Mouse (Mus musculus): ENCODE data around the gene Gpc5. TPM values are rescaled to one million over a fixed set of nuclear protein-coding genes. Genes with fewer than 3 reads are reported as not detected.

Gene Gpc5
- polyA plus RNA-seq, 1 experiment from 2014 or later: 1.4 TPM

DNA sequence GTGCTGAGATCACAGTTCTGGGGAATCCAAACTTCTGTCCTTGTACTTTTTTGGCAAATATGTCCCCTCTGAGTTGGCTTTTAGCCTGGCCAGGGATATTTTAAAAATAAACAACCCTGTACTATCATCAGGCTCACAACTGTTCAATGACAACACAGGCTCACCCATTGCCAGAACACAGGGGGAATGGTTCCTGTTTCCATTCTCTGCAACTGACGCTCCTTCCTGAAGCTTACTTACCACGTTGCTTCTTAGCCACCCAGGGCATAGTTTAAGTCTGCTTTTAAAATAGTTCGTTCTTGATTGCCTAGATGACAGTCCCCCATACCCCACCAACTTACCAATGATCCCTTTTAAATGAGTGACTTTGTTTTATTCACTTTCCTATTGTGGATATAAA lies 299.8 kb downstream of the Gpc5 start:
- no peak overlapping the region for H3K4me3 ChIP-seq
- WGBS: 79% methylated on average over 3 of the region's 3 CpGs
- H3K27ac ChIP-seq: no peak overlapping the region
- H3K9ac ChIP-seq: no peak overlapping the region
- no peak overlapping the region for H3K4me2 ChIP-seq (replicated peaks)
- no peaks in the 10 kb centered on the region for H3K27me3 ChIP-seq
- H3K4me1 ChIP-seq: no peaks in the 10 kb centered on the region
- no peaks in the 10 kb centered on the region for H3K36me3 ChIP-seq
- no peaks in the 10 kb centered on the region for H3K9me3 ChIP-seq
- ATAC-seq (ENCODE audit: insufficient number of reproducible peaks, insufficient read depth, low FRiP score, low TSS enrichment): no peak

DNA sequence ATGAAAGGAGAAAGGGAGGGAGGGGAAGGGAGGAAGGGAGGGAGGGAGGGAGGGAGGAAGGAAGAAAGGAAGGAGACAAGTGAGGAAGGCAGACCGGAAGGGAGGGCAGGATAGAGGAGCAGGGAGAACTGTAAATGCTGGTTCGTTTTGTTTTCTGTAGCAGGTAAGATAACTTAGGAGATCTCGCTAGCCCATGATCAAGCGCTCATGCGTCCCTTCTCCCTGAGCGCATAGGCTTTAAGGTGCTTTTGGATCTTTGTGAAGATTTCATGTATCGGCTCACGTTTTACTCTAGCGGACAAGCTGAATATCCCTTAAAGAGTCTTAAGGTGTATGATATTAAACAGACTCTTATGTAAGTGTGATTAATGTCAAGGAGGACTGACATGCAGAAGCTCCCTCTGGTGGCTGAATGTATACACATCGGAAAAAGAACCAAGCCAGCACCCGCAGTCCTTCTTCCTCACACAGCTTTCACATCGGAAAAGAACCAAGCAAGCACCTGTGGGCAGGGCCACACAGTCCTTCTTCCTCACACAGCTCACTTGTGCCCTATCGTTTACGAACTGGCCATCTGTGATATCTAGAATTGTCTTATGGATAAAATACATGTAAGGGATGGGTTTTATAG lies 301.0 kb downstream of the Gpc5 start:
- Histone ChIP-seq H3K4me1 (no peaks in the 10 kb centered on the region), H3K9me3 (no peaks in the 10 kb centered on the region), H3K27ac (no peak overlapping the region), H3K9ac (no peak overlapping the region), H3K27me3 (no peaks in the 10 kb centered on the region), H3K4me3 (no peak overlapping the region), H3K36me3 (no peaks in the 10 kb centered on the region), H3K4me2 (replicated peaks) (no peak overlapping the region)
- 52% methylated on average over 14 of the region's 14 CpGs for WGBS
- ATAC-seq (ENCODE audit: insufficient number of reproducible peaks, insufficient read depth, low FRiP score, low TSS enrichment): 0 out of 2 replicates have a peak, but pooled peaks have one; percentile 47

GRCm38 (mm10) chr14:115406596-115406995 lies 314.6 kb downstream of the Gpc5 start:
- Histone ChIP-seq H3K27ac (no peak overlapping the region), H3K4me3 (no peak overlapping the region), H3K4me2 (replicated peaks) (no peak overlapping the region), H3K9me3 (no peaks in the 10 kb centered on the region), H3K27me3 (no peaks in the 10 kb centered on the region), H3K36me3 (no peaks in the 10 kb centered on the region), H3K4me1 (0 out of 2 replicates have a peak, but pooled peaks cover 4% of the 10 kb centered on the region), H3K9ac (no peak overlapping the region)
- WGBS: 30% methylated on average over 5 of the region's 5 CpGs
- ATAC-seq (ENCODE audit: insufficient number of reproducible peaks, insufficient read depth, low FRiP score, low TSS enrichment): no peak

DNA sequence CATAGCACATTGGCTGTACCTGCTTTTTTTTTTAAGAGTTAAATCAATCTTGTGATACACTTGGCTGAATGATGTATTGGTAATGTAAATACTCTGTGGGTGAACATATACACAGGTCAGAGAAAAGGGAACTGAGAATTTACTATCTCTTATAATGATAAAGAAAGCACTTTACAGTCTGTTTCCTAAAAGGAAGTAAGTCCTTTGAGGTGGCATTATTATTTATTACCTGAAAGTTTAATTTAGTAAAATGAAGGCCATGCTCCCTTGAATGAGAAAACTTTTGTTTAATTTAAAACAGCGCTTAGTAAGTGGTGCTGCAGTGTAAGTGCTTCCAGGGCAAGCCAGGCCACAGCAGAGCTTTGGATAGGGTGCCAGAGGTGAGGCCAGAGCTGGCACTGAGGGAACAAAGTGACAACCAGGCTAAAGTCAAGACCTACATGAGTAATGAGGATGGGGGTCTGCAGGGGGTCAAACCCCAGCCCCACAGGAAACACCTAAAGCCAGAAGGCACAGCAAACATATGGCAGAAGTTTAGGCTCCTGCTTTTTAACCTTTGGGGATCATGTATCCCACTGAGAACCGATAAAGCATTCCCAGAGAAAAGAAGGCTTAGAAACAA lies 315.4 kb downstream of the Gpc5 start:
- no peak for ATAC-seq (ENCODE audit: insufficient number of reproducible peaks, insufficient read depth, low FRiP score, low TSS enrichment)
- no peak overlapping the region for H3K4me2 ChIP-seq (replicated peaks)
- no peak overlapping the region for H3K27ac ChIP-seq
- no peak overlapping the region for H3K4me3 ChIP-seq
- no peaks in the 10 kb centered on the region for H3K27me3 ChIP-seq
- 0 out of 2 replicates have a peak, but pooled peaks cover 4% of the 10 kb centered on the region for H3K4me1 ChIP-seq
- 30% methylated on average over 2 of the region's 2 CpGs for WGBS
- H3K9me3 ChIP-seq: no peaks in the 10 kb centered on the region
- H3K36me3 ChIP-seq: no peaks in the 10 kb centered on the region
- no peak overlapping the region for H3K9ac ChIP-seq

DNA sequence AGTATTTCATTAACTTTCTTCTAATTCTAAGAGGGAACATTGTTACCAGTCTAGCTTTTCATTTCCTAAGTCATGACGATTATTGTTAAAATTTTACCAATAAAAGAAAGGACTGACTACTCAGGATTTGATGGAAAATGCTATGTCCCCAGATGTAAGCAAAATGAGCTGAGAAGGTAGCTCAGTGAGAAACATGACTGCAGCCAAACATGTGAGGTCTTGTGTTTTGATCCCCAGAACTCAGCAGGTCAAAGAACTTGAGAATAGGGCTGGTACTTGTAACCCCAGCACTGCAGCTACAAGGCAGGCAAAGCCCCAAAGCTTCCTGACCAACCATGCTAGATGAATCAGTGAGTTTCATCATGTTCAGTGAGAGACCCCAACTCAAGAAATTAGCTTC lies 318.9 kb downstream of the Gpc5 start:
- no peak overlapping the region for H3K4me2 ChIP-seq (replicated peaks)
- ATAC-seq (ENCODE audit: insufficient number of reproducible peaks, insufficient read depth, low FRiP score, low TSS enrichment): no peak
- peaks cover 8% of the 10 kb centered on the region; the same call in 1 of the 2 replicates for H3K4me1 ChIP-seq
- H3K9me3 ChIP-seq: no peaks in the 10 kb centered on the region
- WGBS: 89% methylated on average over 1 of the region's 1 CpGs
- no peak overlapping the region for H3K4me3 ChIP-seq
- no peaks in the 10 kb centered on the region for H3K36me3 ChIP-seq
- no peak overlapping the region for H3K27ac ChIP-seq
- no peaks in the 10 kb centered on the region for H3K27me3 ChIP-seq
- no peak overlapping the region for H3K9ac ChIP-seq

DNA sequence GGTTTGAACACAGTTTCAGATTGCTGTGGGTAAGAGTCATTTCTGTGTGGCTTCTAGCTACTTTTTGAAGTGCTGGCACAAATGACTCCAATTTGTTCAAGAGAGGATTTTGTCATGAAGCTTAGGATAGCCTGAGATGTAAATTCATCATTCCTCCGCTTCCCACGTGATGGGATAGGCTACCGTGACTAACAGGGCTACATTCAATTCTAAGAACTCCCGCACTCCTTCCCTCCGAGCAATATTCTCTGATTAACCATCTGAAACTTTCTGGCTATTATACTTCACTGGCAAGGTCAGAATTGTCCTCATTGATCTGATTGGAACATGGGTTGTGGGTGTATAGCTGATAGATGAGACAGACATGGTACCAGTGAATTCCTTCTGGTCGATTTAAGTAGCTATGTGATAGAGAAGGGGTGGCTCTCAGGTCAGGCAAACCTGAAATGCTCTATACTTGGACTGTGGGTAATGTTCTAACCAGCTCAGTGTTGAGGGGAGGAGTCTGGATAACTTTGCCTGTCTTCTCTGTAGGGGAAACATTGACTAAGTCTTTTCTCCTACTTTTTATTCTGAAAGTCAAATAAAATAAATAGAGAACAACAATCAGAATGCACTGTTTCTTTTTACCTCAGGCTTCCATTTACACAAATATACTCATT lies 319.6 kb downstream of the Gpc5 start:
- H3K9me3 ChIP-seq: no peaks in the 10 kb centered on the region
- no peaks in the 10 kb centered on the region for H3K36me3 ChIP-seq
- 56% methylated on average over 6 of the region's 6 CpGs for WGBS
- no peak overlapping the region for H3K4me3 ChIP-seq
- ATAC-seq (ENCODE audit: insufficient number of reproducible peaks, insufficient read depth, low FRiP score, low TSS enrichment): no peak
- no peak overlapping the region for H3K4me2 ChIP-seq (replicated peaks)
- no peak overlapping the region for H3K9ac ChIP-seq
- no peak overlapping the region for H3K27ac ChIP-seq
- peaks cover 8% of the 10 kb centered on the region; the same call in 1 of the 2 replicates for H3K4me1 ChIP-seq
- H3K27me3 ChIP-seq: no peaks in the 10 kb centered on the region

DNA sequence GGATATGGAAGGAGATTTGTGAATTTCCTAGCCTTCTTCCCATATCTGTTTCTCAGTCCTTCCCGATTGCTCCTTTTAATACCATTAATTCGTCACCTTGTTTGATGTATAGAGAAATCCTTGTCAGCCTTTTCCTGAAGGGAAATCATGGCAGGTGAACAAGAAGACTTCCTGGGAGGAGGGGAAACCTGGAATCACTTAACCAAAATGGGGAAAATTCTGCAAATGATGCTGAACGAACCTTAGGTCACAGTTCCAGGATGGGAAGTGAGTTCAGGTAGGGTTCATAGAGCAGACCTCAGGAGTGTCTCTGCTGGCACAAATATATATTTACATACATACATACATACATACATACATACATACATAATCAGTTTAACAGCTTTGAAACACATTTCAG lies 320.8 kb downstream of the Gpc5 start:
- H3K27me3 ChIP-seq: no peaks in the 10 kb centered on the region
- 15% methylated on average over 3 of the region's 3 CpGs for WGBS
- H3K9me3 ChIP-seq: no peaks in the 10 kb centered on the region
- H3K4me1 ChIP-seq: peaks cover 4% of the 10 kb centered on the region; the same call in 1 of the 2 replicates
- H3K27ac ChIP-seq: no peak overlapping the region
- H3K4me2 ChIP-seq (replicated peaks): no peak overlapping the region
- ATAC-seq (ENCODE audit: insufficient number of reproducible peaks, insufficient read depth, low FRiP score, low TSS enrichment): no peak
- H3K9ac ChIP-seq: no peak overlapping the region
- H3K36me3 ChIP-seq: no peaks in the 10 kb centered on the region
- no peak overlapping the region for H3K4me3 ChIP-seq

DNA sequence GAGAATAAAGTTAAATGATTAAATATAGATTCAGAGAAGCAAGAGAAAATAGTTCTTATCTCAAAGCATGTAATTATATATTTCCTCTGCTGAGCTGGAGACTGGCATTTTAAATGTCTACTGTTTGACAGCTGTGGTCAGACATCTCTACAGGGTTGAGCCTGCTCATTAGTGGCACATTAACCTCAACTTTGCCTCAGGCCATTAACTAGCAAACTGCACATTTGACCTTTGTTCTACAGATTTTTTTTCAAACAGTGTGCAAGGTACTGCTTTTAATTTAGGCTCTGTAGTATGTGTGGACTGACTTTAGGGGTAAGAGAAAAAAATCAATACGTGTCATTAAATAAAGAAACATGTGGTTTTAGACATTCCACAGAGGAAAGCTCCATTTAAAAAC lies 321.4 kb downstream of the Gpc5 start:
- Histone ChIP-seq H3K4me1 (peaks cover 3% of the 10 kb centered on the region; the same call in 1 of the 2 replicates), H3K36me3 (no peaks in the 10 kb centered on the region), H3K4me3 (no peak overlapping the region), H3K9ac (no peak overlapping the region), H3K27me3 (no peaks in the 10 kb centered on the region), H3K9me3 (no peaks in the 10 kb centered on the region), H3K27ac (no peak overlapping the region), H3K4me2 (replicated peaks) (no peak overlapping the region)
- 9% methylated on average over 1 of the region's 1 CpGs for WGBS
- ATAC-seq (ENCODE audit: insufficient number of reproducible peaks, insufficient read depth, low FRiP score, low TSS enrichment): no peak

DNA sequence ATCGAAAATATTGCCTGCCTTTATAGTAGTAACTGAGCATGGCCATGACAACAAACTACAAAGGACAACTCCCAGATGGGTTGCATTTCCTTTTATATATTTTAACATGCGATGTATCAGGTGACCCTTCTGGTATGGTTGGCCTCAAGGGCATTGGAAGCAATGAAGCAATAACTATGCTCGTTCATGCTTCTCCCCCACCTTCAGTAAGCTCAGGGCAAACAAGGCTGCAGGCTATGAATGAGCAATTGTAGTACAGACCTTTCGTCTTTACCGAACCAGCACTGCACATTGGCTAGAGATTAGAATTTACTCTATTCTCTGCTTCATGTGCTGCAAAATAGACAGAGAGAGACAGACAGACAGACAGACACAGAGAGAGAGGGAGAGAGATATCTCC lies 322.5 kb downstream of the Gpc5 start:
- Histone ChIP-seq H3K9me3 (no peaks in the 10 kb centered on the region), H3K4me1 (peaks cover 3% of the 10 kb centered on the region; the same call in 1 of the 2 replicates), H3K9ac (no peak overlapping the region), H3K36me3 (no peaks in the 10 kb centered on the region), H3K4me2 (replicated peaks) (no peak overlapping the region), H3K27me3 (no peaks in the 10 kb centered on the region), H3K4me3 (no peak overlapping the region), H3K27ac (no peak overlapping the region)
- no peak for ATAC-seq (ENCODE audit: insufficient number of reproducible peaks, insufficient read depth, low FRiP score, low TSS enrichment)
- 22% methylated on average over 5 of the region's 5 CpGs for WGBS

DNA sequence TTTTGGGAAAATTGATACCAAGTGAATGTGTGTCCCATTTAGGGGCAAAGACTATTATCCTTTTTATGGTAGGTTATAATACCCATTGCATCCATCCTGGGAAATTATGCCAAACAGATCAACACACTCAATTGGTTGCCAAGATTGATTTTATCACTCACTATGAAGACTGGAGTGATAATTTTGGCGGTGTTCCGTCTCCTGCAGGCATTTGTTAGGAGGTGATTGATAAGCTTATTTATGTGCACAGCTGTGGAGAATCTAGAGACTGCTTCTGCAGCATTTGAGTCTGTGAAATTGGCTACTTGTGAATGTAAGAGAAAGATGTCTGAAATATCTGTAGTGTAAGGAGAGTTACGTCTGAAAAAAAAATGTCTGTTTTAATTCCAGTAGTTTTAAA lies 340.0 kb downstream of the Gpc5 start:
- no peak overlapping the region for H3K4me2 ChIP-seq (replicated peaks)
- no peaks in the 10 kb centered on the region for H3K36me3 ChIP-seq
- no peaks in the 10 kb centered on the region for H3K4me1 ChIP-seq
- WGBS: 29% methylated on average over 3 of the region's 3 CpGs
- no peak overlapping the region for H3K9ac ChIP-seq
- H3K27me3 ChIP-seq: no peaks in the 10 kb centered on the region
- H3K27ac ChIP-seq: no peak overlapping the region
- H3K4me3 ChIP-seq: no peak overlapping the region
- H3K9me3 ChIP-seq: no peaks in the 10 kb centered on the region
- ATAC-seq (ENCODE audit: insufficient number of reproducible peaks, insufficient read depth, low FRiP score, low TSS enrichment): no peak

GRCm38 (mm10) chr14:115432368-115432767 lies 340.4 kb downstream of the Gpc5 start:
- no peak overlapping the region for H3K27ac ChIP-seq
- 24% methylated on average over 3 of the region's 3 CpGs for WGBS
- H3K36me3 ChIP-seq: no peaks in the 10 kb centered on the region
- H3K9ac ChIP-seq: no peak overlapping the region
- no peak overlapping the region for H3K4me2 ChIP-seq (replicated peaks)
- no peak overlapping the region for H3K4me3 ChIP-seq
- no peaks in the 10 kb centered on the region for H3K27me3 ChIP-seq
- no peak for ATAC-seq (ENCODE audit: insufficient number of reproducible peaks, insufficient read depth, low FRiP score, low TSS enrichment)
- no peaks in the 10 kb centered on the region for H3K4me1 ChIP-seq
- H3K9me3 ChIP-seq: no peaks in the 10 kb centered on the region

- no peaks in the 10 kb centered on the region for H3K36me3 ChIP-seq
- H3K4me2 ChIP-seq (replicated peaks): no peak overlapping the region
- WGBS: 48% methylated on average over 2 of the region's 2 CpGs
- H3K27me3 ChIP-seq: no peaks in the 10 kb centered on the region
- H3K9me3 ChIP-seq: no peaks in the 10 kb centered on the region
- no peak overlapping the region for H3K27ac ChIP-seq
- no peak overlapping the region for H3K9ac ChIP-seq
- no peak overlapping the region for H3K4me3 ChIP-seq
- H3K4me1 ChIP-seq: no peaks in the 10 kb centered on the region
- no peak for ATAC-seq (ENCODE audit: insufficient number of reproducible peaks, insufficient read depth, low FRiP score, low TSS enrichment)
These were observed 344.6 kb downstream of the Gpc5 start for GRCm38 (mm10) chr14:115436617-115437016.
